Mouse (Mus musculus): ENCODE results near the gene Ankrd28.

DNA sequence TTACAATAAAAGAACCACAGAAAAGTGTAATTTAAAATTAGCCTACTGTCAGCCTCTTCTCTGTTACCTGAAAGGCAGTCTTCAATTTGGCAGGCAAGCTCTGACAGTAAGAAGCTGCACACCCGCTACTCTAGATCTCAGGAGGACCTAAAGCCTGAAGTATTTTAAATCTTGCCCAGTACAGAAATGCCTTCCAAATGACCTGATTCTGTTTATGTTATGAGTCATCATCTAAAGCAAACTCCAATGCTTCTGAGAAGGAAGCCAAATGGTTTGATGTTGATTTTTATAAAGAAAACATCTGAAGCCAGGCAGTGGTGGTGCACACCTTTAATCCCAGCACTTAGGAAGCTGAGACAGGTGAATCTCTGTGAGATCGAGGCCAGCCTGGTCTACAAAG is 130.1 kb downstream of the Ankrd28 start:
- TF ChIP-seq MYOG (IDR thresholded peaks at IDR 0.05; ENCODE audit: control insufficient read depth, extremely low read depth, insufficient read length) (no peak), CTCF (IDR thresholded peaks at IDR 0.05; ENCODE audit: control insufficient read depth, insufficient read depth, insufficient read length) (no peak), USF1 (IDR thresholded peaks at IDR 0.05; ENCODE audit: low read depth) (no peak), CEBPB (IDR thresholded peaks at IDR 0.05; ENCODE audit: low read depth) (no peak), MAX (IDR thresholded peaks at IDR 0.05) (no peak), MYOD1 (IDR thresholded peaks at IDR 0.05; ENCODE audit: control insufficient read depth, insufficient read length, low read depth) (no peak), FOSL1 (IDR thresholded peaks at IDR 0.05; ENCODE audit: insufficient read depth, low read length, poor library complexity, severe bottlenecking) (peak; percentile 21)
